Mouse (Mus musculus) kidney, adult 11 months (tissue): ENCODE measurements around the gene Tuba8.

Source experiments
- DNase-seq: peaks from one replicate; pipeline ENCODE4 v3.0.0; 2022

The Tuba8 gene

DNA sequence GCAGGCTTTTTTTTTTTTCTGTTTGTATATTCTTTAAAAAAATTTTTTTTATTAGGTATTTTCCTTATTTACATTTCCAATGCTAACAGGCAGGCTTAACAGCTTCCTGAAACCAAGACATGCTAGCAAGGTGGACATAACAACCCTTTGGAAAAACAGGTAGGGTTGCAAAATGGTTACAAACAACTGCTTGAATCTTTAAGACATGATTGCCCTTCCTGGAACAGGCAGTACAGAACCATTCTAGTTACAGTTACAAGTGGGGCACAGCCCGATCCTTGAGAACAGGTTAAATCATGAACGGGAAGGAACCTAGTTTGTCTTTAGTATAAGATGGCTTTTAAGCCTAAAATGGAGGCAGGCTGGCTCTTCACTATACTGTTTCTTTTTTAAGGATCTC is 25.9 kb downstream of the Tuba8 start:
- no peak for DNase-seq

DNA sequence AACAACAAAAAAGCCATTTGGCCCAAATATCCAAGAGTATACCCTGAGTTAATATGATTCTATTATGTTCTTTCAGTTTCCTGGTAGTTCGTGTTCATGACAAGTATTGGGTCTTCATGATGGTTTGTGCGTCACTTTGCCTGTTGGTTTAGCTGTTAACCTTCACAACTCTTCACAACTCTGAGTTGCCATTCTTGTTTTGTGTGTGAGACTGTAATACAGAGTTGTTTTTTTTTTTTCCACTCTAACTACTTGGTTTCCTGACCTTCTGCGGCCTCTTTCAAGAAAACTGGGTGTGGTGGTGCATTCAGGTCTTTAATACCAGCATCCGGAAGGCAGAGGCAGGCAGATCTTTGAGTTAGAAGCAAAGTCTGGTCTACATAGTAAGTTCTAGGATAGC is 27.7 kb downstream of the Tuba8 start:
- DNase-seq = no peak

GRCm38 (mm10) chr6:121241780-121242179 is 31.3 kb downstream of the Tuba8 start:
- DNase-seq = no peak

DNA sequence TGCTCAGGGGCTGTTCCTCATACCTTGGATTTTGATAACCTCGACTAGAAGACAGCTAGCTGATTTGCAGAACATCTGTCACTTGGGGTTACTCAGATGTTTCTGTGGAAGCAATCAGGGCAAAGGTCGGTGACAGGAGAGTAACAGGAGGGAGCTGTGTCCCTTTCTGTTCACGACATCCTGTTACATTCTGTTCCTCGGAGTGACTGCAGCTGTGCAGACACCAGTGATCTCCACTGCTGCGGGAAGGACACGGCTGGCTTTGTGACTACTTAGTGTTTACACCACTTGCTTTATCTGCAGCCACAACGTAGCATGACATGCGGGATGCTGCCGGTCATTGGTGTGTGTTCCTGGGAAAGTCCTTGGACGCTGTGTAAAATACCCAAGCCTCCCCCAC is 32.7 kb downstream of the Tuba8 start:
- no peak for DNase-seq

GRCm38 (mm10) chr6:121245127-121246036 is 34.9 kb downstream of the Tuba8 start, which contains the start of gene Usp18:
TSS of gene Usp18 (plus strand) at chr6:121245906.
- peak; percentile 92 for DNase-seq

GRCm38 (mm10) chr6:121246037-121246361 is 35.5 kb downstream of the Tuba8 start:
- DNase-seq = no peak

DNA sequence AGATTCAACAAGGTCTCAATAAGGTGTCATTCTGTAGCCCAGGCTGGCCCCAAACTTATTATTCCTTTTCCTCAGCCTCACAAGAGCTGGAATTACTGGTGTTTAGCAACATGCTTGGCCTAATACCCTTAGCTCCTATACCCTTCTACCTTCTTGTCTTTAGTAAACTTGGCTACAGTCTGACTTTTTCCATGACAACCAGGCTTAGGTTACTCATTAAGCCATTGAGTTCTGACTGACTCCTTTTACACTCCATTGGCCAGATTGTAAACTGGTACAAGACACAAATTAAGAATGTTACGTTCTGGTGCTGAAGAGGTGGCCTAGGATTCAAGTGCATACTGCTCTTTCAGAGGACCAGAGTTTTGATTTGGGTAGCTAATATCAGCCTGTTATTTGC is 39.9 kb downstream of the Tuba8 start:
- DNase-seq = peak; percentile 36

GRCm38 (mm10) chr6:121251256-121251655 is 40.8 kb downstream of the Tuba8 start:
- no peak for DNase-seq

- DNase-seq = peak; percentile 46
Measured at GRCm38 (mm10) chr6:121260548-121260947, 50.1 kb downstream of the Tuba8 start.

- DNase-seq = no peak
Measured at GRCm38 (mm10) chr6:121261233-121261632, 50.7 kb downstream of the Tuba8 start.

DNA sequence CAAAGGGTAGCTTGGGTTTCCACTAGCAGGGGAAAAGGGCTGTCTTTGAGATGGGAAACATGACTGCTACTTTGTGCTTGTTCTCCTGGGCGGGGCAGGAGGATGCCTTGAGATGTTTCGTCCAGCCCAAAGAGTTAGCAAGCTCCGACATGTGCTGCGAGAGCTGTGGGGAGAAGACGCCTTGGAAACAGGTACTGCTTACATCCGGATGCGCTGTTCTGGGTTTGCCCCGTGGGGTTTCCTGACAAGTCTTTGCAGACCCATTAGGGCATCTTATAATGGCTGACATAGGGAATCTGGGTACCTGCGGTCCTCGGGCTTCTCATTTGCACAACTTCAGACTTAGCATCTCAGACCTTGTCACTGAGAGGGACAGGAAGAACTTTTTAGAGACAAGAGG is 51.5 kb downstream of the Tuba8 start:
- DNase-seq = no peak

GRCm38 (mm10) chr6:121262496-121262895 is 52.0 kb downstream of the Tuba8 start:
- no peak for DNase-seq

DNA sequence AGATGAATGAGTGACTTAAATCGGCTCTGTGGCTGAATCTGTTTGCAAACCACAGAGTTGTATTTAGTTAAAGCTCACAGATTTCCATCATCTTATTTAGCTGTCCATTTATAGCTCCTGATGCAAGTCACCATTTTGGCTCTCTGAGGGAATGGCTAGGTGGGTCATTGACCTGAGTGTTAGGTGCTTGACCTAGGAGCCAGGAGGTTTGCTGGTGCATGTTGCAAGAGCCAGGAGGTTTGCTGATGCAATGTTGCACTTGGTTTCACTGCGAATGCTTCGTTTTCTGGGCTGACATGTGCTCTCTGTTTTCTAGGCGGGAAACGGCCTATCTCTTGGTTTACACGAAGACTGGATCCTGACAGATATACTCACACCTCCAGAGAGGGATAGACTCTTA is 59.7 kb downstream of the Tuba8 start:
- DNase-seq = no peak

DNA sequence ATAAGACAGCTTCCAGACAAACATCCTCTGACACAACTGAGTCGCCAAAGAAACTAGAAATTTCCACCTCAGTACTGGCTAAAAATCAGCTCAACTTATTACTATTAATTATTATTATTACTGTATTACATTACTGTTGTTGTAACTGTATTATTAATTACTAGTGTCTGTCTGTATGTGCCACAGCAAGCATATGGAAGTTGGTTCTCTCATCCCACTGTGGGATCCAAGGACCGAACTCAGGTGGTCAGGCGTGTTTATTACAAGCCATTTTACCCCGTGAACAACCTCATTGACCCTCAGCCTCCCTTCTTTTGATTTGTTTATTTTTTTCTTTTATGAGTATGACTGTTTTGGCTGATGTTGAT is 61.2 kb downstream of the Tuba8 start:
- no peak for DNase-seq

DNA sequence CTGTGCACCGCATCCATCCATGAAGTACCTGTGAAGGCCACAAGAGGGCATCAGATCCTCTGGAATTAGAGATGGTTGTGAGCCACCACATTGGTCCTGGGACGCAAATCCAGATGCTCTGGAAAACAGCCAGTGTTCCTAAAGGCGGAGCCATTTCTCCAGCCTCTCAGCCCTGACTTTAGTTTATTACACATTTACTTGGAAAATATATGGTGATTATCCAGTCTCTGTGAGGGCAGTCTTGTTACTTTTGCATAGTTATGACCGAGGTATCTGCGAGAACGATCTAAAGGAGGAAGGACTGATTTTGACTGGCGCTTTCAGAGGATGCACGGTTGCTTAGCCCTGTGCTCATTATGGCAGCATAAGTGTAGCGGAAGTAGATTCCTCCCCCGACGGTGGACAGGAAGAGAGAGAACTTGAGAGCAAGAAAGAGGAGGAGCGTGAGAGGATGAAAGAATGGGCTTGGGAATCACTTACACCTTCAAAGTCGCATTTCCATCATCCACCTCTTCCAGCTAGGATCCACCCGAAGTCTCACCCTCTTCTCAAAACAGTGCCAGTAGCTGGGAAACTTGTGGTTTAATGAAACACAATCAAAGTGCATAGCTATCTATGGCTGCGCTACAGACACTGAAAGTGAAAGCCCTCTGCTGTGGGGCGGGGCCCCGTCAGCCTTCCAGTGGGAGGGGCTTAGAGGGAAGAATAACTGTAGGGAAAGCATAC is 61.7 kb downstream of the Tuba8 start:
- DNase-seq = peak; percentile 79

GRCm38 (mm10) chr6:121274356-121274755 is 63.9 kb downstream of the Tuba8 start:
- DNase-seq = no peak
